Mouse (Mus musculus) layer of hippocampus, adult 11-12 months (tissue): ENCODE data around the gene Fcrl5.
A peak's percentile ranks its signal among the peaks of the same experiment; 100 is the strongest.

Source experiments
- DNase-seq: peaks from one replicate; pipeline ENCODE4 v3.0.0; 2022; ENCODE audit warnings: low spot score

Gene Fcrl5

DNA sequence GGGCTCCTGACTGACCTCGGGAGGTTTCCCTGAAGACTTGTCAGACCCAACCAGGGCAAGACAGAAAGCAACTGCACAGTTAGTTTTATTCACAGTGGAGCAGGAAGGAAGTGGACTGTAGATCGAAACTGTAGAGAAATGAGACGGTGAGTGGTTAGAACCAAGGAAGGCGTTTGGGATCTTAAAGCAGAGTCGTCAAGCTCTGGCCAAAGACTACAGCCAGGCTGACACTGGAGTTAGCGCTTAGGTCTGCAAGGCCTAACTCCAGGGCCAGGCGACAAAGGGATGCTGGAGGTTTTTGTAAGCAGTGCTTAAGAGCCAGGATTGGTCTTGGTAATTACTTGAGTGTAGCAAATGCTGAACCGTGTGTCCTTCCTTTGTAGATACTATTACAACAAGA is 93.3 kb downstream of the Fcrl5 start:
- no peak for DNase-seq

DNA sequence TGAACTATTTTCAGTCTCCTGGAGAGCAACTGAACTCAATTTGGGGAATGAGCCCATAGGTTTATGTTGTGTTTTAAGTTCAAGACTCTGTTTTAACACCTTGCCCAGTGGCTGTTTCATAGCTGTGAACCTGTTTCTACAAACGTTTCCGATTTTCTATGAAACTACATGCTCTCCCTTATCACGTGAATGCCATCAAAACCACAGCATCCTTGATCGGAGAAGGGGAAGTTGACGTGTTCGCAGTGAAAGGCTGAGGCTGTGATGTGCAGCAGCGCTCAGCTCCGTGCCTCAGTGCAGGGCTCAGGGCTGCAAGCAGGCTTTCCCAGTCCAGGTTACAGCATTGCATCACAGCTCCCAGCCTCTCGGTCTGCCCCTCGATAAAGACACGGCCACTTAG is 94.0 kb downstream of the Fcrl5 start:
- no peak for DNase-seq

DNA sequence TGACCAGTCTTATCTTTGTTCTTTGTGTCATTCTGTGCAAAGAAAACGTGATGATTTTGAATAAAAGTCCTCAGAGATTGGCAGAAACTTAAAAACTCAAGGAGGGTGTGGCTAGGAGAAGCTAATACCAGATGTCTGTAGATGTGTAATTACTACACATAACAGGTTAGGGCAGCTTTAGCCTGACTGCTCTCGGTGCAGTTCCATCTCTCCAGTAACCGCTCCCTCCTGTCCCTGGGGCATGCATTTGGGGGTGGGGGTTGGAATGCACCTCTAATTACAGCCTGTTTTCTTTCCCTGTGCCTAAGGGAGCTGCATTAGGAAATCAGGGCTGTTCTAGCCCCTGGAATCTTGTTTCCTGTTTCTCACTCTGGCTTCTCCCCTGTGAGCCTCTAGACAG is 94.7 kb downstream of the Fcrl5 start:
- DNase-seq: no peak

DNA sequence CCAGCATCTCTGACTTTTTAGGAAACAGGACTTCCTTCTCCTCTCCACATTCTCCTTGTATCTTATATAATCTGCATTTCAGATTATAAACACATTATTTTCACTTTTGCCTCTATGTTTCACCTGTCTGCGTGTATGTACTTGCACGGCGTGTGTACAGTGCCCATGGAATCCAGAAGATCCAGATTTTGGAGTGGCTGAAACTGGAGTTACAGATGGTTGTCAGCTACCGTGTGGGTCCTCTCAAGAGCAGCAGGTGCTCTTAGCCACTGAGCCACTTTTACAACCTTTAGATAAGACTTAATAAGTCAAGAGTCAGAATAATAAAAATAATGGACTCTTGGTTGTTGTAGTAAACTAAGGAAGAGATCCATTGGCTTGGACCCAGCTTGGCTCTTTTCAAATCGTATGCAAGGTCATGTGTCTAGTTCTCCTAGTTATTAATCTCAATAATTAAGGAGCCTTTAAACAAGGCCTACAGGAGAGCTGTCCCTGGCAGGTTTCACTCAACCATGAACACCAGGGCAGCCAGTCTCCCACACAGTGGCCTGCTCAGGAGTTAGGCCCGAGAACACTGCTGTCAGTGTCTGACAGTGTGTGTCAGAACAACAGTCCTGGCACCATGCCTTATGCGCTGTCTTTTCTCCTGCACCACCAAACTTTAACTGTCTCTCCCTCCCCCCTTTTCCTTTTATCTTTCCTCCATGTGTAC is 98.2 kb downstream of the Fcrl5 start:
- no peak for DNase-seq

DNA sequence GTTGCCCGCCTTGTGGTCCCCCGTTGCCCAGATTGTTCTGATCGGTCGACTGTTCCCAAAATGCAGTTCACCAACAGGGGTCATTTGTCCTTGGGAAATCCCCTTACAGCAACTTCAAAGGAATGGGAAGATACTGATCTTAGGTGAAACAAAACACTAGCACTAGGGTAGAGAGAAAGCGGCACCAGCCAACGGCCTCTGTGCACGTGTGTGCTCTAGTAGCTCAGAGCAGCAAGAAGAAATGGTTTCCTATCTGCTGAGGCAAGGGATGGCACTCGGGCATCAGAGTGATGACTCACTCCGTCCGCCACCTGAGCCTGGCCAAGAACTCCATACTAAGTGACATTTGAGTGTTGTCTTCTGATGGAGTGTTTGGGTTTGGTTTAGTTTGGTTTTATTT is 102.5 kb downstream of the Fcrl5 start:
- no peak for DNase-seq

DNA sequence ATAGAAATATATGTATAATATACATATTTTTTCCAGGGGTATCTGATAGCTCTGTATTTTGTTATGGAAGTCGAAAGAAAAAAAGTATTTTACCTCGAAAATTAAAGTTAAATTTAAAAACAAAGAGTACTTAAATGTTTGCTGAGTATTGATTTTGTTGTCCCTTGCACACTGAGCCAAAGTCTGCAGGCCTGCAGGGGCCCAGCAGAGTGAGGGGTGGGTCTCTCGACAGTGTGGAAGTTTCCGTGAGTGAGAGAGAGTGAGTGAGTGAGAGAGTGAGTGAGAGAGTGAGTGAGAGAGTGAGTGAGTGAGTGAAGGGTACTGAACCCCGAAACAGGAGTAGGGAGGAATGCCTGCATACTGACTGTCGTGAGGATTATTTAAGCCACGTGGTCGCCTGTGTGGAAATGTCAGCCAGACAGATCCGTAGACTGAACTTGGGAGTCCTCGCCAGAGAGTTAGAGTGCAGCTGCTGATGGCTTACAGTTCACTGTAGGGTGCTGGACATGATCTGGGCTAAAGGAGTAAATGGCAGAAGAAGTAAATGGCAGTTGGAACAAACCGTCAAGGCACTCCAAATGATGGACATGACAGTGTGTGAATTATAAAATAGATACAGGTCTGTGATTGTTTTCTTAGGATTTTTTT is 104.6 kb downstream of the Fcrl5 start:
- no peak for DNase-seq

DNA sequence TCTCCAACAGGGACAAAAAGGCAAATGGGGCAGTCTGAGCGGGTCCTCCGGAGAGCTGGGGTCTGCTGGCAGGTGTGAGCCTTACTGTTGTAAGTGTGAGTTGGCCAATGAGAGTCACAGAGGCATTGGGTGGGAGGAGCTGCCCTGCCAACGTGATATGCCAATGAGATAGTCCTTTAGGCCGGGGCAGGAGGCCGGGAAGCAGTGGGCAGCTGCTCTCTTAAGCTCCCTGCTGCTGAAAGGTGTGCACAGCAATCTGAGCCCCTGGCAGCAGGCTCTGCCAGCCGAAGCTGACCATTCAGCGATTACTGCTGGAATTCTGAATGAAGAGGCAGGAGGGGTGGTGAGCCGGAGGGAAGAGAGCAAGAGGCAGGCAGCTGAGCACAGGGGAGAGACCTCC is 105.1 kb downstream of the Fcrl5 start:
- DNase-seq: no peak

DNA sequence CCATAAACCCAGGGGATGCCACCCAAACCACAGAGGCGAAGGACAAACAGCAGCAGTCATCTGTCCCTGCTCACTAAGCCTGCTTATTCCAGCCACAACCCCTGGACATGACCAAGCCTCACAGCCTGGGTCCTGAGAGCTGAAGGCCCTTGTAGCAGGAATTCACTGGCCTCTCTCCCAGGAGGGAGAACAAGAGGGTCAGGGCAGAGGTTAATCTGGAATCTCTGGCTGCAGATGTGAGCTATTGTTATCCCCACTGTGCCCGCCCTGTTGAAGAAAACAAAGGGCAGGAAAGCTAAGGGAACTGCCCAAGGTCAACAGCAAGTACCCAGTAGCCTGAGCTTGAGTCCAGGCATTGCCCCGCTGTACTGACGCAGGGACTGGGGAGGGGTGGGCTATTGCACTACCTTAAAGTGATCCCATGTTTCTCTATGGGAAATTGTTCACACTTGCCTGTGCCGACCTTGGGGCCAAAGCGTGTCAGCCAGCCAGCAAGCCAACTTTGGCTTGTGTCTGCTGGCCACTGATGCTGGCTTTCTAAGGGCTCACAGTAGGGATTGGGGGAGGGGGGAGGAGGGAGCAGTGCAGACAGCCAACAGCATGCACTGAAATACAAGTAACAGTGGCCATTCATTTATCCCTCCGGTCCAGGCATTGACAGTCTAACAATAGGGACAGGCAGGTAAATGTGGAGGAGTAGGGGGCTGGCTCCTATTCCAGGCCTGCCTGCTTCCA is 107.1 kb downstream of the Fcrl5 start:
- DNase-seq: no peak

DNA sequence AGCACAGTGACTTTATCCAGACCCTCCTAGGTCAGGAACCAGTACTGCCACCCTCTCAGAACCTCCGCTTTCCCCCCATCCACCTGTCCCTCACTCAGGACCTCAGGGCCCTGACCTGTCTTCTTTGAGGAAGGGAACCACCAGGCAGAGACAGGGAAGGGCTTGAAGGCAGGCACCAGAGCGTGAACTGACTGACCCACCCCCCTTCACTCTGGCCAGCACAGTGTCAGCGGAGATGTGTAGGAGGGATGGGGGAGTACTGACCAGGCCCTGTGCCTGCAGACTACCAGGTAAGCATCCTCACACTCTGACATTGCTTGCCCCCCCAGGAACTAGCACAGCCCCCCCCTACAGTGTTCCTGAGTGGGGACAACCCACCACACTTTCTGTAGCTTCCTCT is 110.0 kb downstream of the Fcrl5 start:
- DNase-seq: no peak

DNA sequence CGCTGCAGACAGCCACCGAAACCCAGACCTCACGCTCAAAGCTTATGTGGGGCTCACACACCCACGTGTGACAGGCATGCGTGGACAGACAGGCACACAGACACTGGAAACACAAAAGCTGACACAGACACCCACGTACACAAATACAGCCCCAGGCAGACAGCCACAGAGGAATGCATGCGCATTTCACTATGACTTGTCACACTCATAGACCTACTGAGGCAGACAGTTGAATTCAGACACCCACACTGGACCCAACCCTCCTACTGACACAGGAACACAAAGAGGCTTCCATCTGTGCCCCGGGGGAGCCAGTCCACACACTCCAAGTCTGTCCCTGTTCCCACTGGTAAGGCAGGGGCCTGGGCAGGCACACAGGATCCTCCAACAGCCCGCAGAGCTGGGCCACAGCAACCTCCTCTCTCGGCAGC is 110.7 kb downstream of the Fcrl5 start:
- peak; percentile 36 for DNase-seq

DNA sequence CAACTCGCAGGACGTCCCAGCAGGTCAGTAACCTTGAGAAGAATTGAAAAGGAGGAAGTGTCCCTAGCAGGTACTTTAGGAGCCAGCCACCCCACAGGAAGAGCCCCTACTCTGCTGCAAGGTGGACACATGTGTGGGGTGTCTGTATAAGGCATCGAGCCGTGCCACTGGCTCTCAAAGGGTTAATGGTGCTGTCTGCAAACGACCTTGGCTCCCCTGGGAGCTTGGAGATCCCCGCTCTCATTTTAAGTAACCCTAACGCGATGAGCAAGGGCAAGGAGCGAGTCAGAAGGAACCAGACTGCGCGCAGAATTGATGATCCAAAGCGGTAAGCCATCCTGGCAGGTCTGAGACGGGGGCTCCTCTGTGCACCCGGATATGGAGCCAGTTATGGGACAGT is 114.3 kb downstream of the Fcrl5 start:
- DNase-seq: no peak
